Mouse (Mus musculus): ENCODE measurements around the gene Tmem33. TPM values are rescaled to one million over a fixed set of nuclear protein-coding genes. Genes with fewer than 3 reads are reported as not detected.
A peak's percentile ranks its signal among the peaks of the same experiment; 100 is the strongest.

Gene Tmem33
- polyA plus RNA-seq, 1 experiment = 95.6 TPM

GRCm38 (mm10) chr5:67295682-67296081, 35.3 kb downstream of the Tmem33 start:
- Histone ChIP-seq H3K27ac (ENCODE audit: insufficient read depth, low read depth, low read length) (peak overlapping the region; percentile 13), H3K4me1 (ENCODE audit: control insufficient read depth, insufficient read depth, low read length) (peaks cover 26% of the 10 kb centered on the region), H3K4me3 (ENCODE audit: insufficient read depth, low read length) (no peak overlapping the region)
- TF ChIP-seq CTCF (IDR thresholded peaks at IDR 0.05; ENCODE audit: low read depth, low read length) (no peak), POLR2A (IDR thresholded peaks at IDR 0.05; ENCODE audit: borderline replicate concordance, low read depth, low read length) (no peak)

GRCm38 (mm10) chr5:67296171-67296570, 35.8 kb downstream of the Tmem33 start:
- Histone ChIP-seq H3K27ac (ENCODE audit: insufficient read depth, low read depth, low read length) (no peak overlapping the region), H3K4me1 (ENCODE audit: control insufficient read depth, insufficient read depth, low read length) (peaks cover 28% of the 10 kb centered on the region), H3K4me3 (ENCODE audit: insufficient read depth, low read length) (no peak overlapping the region)
- TF ChIP-seq POLR2A (IDR thresholded peaks at IDR 0.05; ENCODE audit: borderline replicate concordance, low read depth, low read length) (no peak), CTCF (IDR thresholded peaks at IDR 0.05; ENCODE audit: low read depth, low read length) (no peak)

- H3K27ac ChIP-seq (ENCODE audit: insufficient read depth, low read depth, low read length) = 0 out of 2 replicates have a peak overlapping the region, but pooled peaks have one; percentile 1
Observed at GRCm38 (mm10) chr5:67297026-67297813, 36.9 kb downstream of the Tmem33 start.

GRCm38 (mm10) chr5:67299847-67300412, 39.6 kb downstream of the Tmem33 start:
- H3K27ac ChIP-seq (ENCODE audit: insufficient read depth, low read depth, low read length) = no peak overlapping the region
- no peak for TF ChIP-seq CTCF (IDR thresholded peaks at IDR 0.05; ENCODE audit: low read depth, low read length)
- H3K4me1 ChIP-seq (ENCODE audit: control insufficient read depth, insufficient read depth, low read length) = peaks cover 35% of the 10 kb centered on the region
- no peak overlapping the region for H3K4me3 ChIP-seq (ENCODE audit: insufficient read depth, low read length)

More at GRCm38 (mm10) chr5:67297026-67297813, 36.9 kb downstream of the Tmem33 start:
- Histone ChIP-seq H3K4me3 (ENCODE audit: insufficient read depth, low read length) (no peak overlapping the region), H3K4me1 (ENCODE audit: control insufficient read depth, insufficient read depth, low read length) (peaks cover 31% of the 10 kb centered on the region)
- no peak for TF ChIP-seq POLR2A (IDR thresholded peaks at IDR 0.05; ENCODE audit: borderline replicate concordance, low read depth, low read length)
- TF ChIP-seq CTCF (IDR thresholded peaks at IDR 0.05; ENCODE audit: low read depth, low read length) = no peak

- Histone ChIP-seq H3K4me1 (ENCODE audit: control insufficient read depth, insufficient read depth, low read length) (peaks cover 23% of the 10 kb centered on the region), H3K4me3 (ENCODE audit: insufficient read depth, low read length) (no peak overlapping the region), H3K27ac (ENCODE audit: insufficient read depth, low read depth, low read length) (no peak overlapping the region)
- TF ChIP-seq POLR2A (IDR thresholded peaks at IDR 0.05; ENCODE audit: borderline replicate concordance, low read depth, low read length) (no peak), CTCF (IDR thresholded peaks at IDR 0.05; ENCODE audit: low read depth, low read length) (no peak)
Observed at GRCm38 (mm10) chr5:67300926-67301597, 40.7 kb downstream of the Tmem33 start.

- Histone ChIP-seq H3K4me1 (ENCODE audit: control insufficient read depth, insufficient read depth, low read length) (peaks cover 17% of the 10 kb centered on the region), H3K4me3 (ENCODE audit: insufficient read depth, low read length) (no peak overlapping the region; the same call in 1 of the 2 replicates), H3K27ac (ENCODE audit: insufficient read depth, low read depth, low read length) (peak overlapping the region; percentile 67)
- TF ChIP-seq CTCF (IDR thresholded peaks at IDR 0.05; ENCODE audit: low read depth, low read length) (no peak), POLR2A (IDR thresholded peaks at IDR 0.05; ENCODE audit: borderline replicate concordance, low read depth, low read length) (no peak)
Observed at GRCm38 (mm10) chr5:67301722-67302331, 41.5 kb downstream of the Tmem33 start.

GRCm38 (mm10) chr5:67303816-67304215, 43.5 kb downstream of the Tmem33 start:
- H3K27ac ChIP-seq (ENCODE audit: insufficient read depth, low read depth, low read length) = no peak overlapping the region
- TF ChIP-seq POLR2A (IDR thresholded peaks at IDR 0.05; ENCODE audit: borderline replicate concordance, low read depth, low read length) = no peak
- no peak overlapping the region for H3K4me3 ChIP-seq (ENCODE audit: insufficient read depth, low read length)
- peaks cover 13% of the 10 kb centered on the region for H3K4me1 ChIP-seq (ENCODE audit: control insufficient read depth, insufficient read depth, low read length)

GRCm38 (mm10) chr5:67306698-67307521, 46.5 kb downstream of the Tmem33 start, which contains the start of gene Slc30a9:
Gene Slc30a9, plus strand, starts transcription at chr5:67306955.
- Histone ChIP-seq H3K4me3 (ENCODE audit: insufficient read depth, low read length) (peak within 1 kb of the TSS; percentile 76), H3K4me1 (ENCODE audit: control insufficient read depth, insufficient read depth, low read length) (peaks cover 10% of the 10 kb centered on the region)
- TF ChIP-seq POLR2A (IDR thresholded peaks at IDR 0.05; ENCODE audit: borderline replicate concordance, low read depth, low read length) (peak; percentile 65; the same call in 1 of the 2 replicates), CTCF (IDR thresholded peaks at IDR 0.05; ENCODE audit: low read depth, low read length) (no peak)

More at GRCm38 (mm10) chr5:67306698-67307521, 46.5 kb downstream of the Tmem33 start, which contains the start of gene Slc30a9:
- peak within 1 kb of the TSS; percentile 12; the same call in 1 of the 2 replicates for H3K27ac ChIP-seq (ENCODE audit: insufficient read depth, low read depth, low read length)

Measured in bone marrow macrophage, adult 2 months (primary cell).